10 mouse cellular contexts compared by ENCODE assay signal in genomic region chr11:85836523-85837290, GRCm38 (mm10). TPM values are rescaled to one million over a fixed set of nuclear protein-coding genes. Genes with fewer than 3 reads are reported as not detected.
DNase-seq lines count a peak whose midpoint lies in the region; ATAC-seq and TF ChIP-seq lines count a peak whose summit lies in the region.
"Had no signal": no experiment of that assay in that cellular context is flagged by ENCODE, and none has a peak within 500 bp of the region (broad histone marks: within the 10 kb centered on the region; RNA-seq: fewer than 3 reads in every experiment).

No protein-coding gene starts in this region.

- H3K27ac ChIP-seq in ES-Bruce4 (ENCODE audit: insufficient read depth, low read length), result no peak overlapping the region
- H3K27ac ChIP-seq in hindbrain, embryonic 12.5 days, result 0 out of 2 replicates have a peak overlapping the region, but pooled peaks have one; percentile 25
- H3K27ac ChIP-seq in liver, embryonic 12.5 days, result no peak overlapping the region

- no peak for TF ChIP-seq EP300 in ES-Bruce4 (IDR thresholded peaks at IDR 0.05; ENCODE audit: insufficient read depth, low read depth, low read length)

- no peaks in the 10 kb centered on the region for H3K4me1 ChIP-seq in ES-Bruce4 (ENCODE audit: control insufficient read depth, insufficient read depth, low read length)
- peaks cover 38% of the 10 kb centered on the region for H3K4me1 ChIP-seq in hindbrain, embryonic 12.5 days
- peaks cover 37% of the 10 kb centered on the region for H3K4me1 ChIP-seq in liver, embryonic 12.5 days

- peak overlapping the region; percentile 45 for H3K4me2 ChIP-seq in hindbrain, embryonic 12.5 days (replicated peaks)
- peak overlapping the region; percentile 17; the same call in 1 of the 2 replicates for H3K4me2 ChIP-seq in liver, embryonic 12.5 days

- H3K9me3 ChIP-seq in ES-Bruce4 (replicated peaks; ENCODE audit: control insufficient read depth, insufficient read depth, low read length, poor library complexity, severe bottlenecking), result no peaks in the 10 kb centered on the region
- no peaks in the 10 kb centered on the region for H3K9me3 ChIP-seq in hindbrain, embryonic 12.5 days (replicated peaks)
- H3K9me3 ChIP-seq in liver, embryonic 12.5 days (replicated peaks), result no peaks in the 10 kb centered on the region

- peak; percentile 7 for DNase-seq in cerebellum, adult 8-10 months
- no peak for DNase-seq in cerebellum, postnatal 36 days
- DNase-seq in thymus, postnatal 14 days, result no peak
- no peak for DNase-seq in yolk sac, embryonic 10.5 days (ENCODE audit: low spot score)
- DNase-seq: layer of hippocampus, adult 9-11 months had no signal

- H3K27me3 ChIP-seq in ES-Bruce4 (ENCODE audit: control insufficient read depth, insufficient read depth, low read length, poor library complexity, severe bottlenecking), result peaks cover 82% of the 10 kb centered on the region
- peaks cover 89% of the 10 kb centered on the region for H3K27me3 ChIP-seq in hindbrain, embryonic 12.5 days
- H3K27me3 ChIP-seq in liver, embryonic 12.5 days (replicated peaks), result peaks cover 100% of the 10 kb centered on the region

- no peak for TF ChIP-seq POLR2A in ES-Bruce4 (IDR thresholded peaks at IDR 0.05; ENCODE audit: insufficient read depth, low read length)

- TF ChIP-seq CTCF in ES-Bruce4 (IDR thresholded peaks at IDR 0.05; ENCODE audit: low read depth, low read length), result no peak

- no peaks in the 10 kb centered on the region for H3K36me3 ChIP-seq in ES-Bruce4 (ENCODE audit: control insufficient read depth, insufficient read depth, low read length, poor library complexity, severe bottlenecking)
- H3K36me3 ChIP-seq in hindbrain, embryonic 12.5 days, result no peaks in the 10 kb centered on the region
- no peaks in the 10 kb centered on the region for H3K36me3 ChIP-seq in liver, embryonic 12.5 days

- no peak for ATAC-seq in hindbrain, embryonic 12.5 days (ENCODE audit: low FRiP score)
- ATAC-seq in liver, embryonic 12.5 days, result no peak
- no peak for ATAC-seq in megakaryocyte progenitor cell, adult 5-6 weeks (replicated peaks; ENCODE audit: poor library complexity)

- WGBS in hindbrain, embryonic 12.5 days, result 1% methylated on average over 32 of the region's 32 CpGs
- 7% methylated on average over 32 of the region's 32 CpGs for WGBS in liver, embryonic 12.5 days (ENCODE audit: insufficient replicate concordance)

- H3K4me3 ChIP-seq in ES-Bruce4 (ENCODE audit: low read depth, low read length), result peak overlapping the region; percentile 20
- H3K4me3 ChIP-seq in hindbrain, embryonic 12.5 days, result peak overlapping the region; percentile 49
- 0 out of 2 replicates have a peak overlapping the region, but pooled peaks have one; percentile 15 for H3K4me3 ChIP-seq in liver, embryonic 12.5 days

- H3K9ac ChIP-seq in ES-Bruce4 (ENCODE audit: low read depth, poor library complexity, severe bottlenecking), result no peak overlapping the region
- peak overlapping the region; percentile 48 for H3K9ac ChIP-seq in hindbrain, embryonic 12.5 days
- no peak overlapping the region for H3K9ac ChIP-seq in liver, embryonic 12.5 days

RNA-seq across cellular contexts. Expression of gene Tbx2, which starts 4.4 kb away (rescaled TPM):
- polyA plus RNA-seq in ES-Bruce4 (2011; ENCODE audit: insufficient read depth, insufficient read length, low read depth, missing spikeins), result 0.16 and 0.24 TPM in 2 replicates
- 3.8 and 4.9 TPM in 2 replicates for polyA plus RNA-seq in hindbrain, embryonic 12.5 days (2016; fragmentation: Nextera tagmentation; extraction: Ambion mirVana)
- polyA plus RNA-seq in liver, embryonic 12.5 days (2016; fragmentation: Nextera tagmentation; extraction: Ambion mirVana), result 1.1 and 1.4 TPM in 2 replicates
- total RNA-seq in megakaryocyte progenitor cell, adult 5-6 weeks (2015), result 0.10 TPM in 1 of 2 replicates, not detected in the other
- total RNA-seq in megakaryocyte progenitor cell, adult 5-6 weeks (2017), result not detected in 2 replicates

RNA-seq across cellular contexts. Expression of gene Gm11444, which starts 13.4 kb away (rescaled TPM):
- not detected in 2 replicates for polyA plus RNA-seq in ES-Bruce4 (2011; ENCODE audit: insufficient read depth, insufficient read length, low read depth, missing spikeins)
- not detected in 2 replicates for polyA plus RNA-seq in hindbrain, embryonic 12.5 days (2016; fragmentation: Nextera tagmentation; extraction: Ambion mirVana)
- not detected in 2 replicates for polyA plus RNA-seq in liver, embryonic 12.5 days (2016; fragmentation: Nextera tagmentation; extraction: Ambion mirVana)
- not detected in 2 replicates for total RNA-seq in megakaryocyte progenitor cell, adult 5-6 weeks (2015)
- total RNA-seq in megakaryocyte progenitor cell, adult 5-6 weeks (2017), result not detected in 2 replicates
- polyA plus RNA-seq: C2C12 had no signal

RNA-seq across cellular contexts. Expression of gene Tbx4, which starts 49.5 kb away (rescaled TPM):
- polyA plus RNA-seq in ES-Bruce4 (2011; ENCODE audit: insufficient read depth, insufficient read length, low read depth, missing spikeins), result 0.62 and 0.69 TPM in 2 replicates
- 0.57 and 0.94 TPM in 2 replicates for polyA plus RNA-seq in hindbrain, embryonic 12.5 days (2016; fragmentation: Nextera tagmentation; extraction: Ambion mirVana)
- polyA plus RNA-seq in liver, embryonic 12.5 days (2016; fragmentation: Nextera tagmentation; extraction: Ambion mirVana), result 0.12 and 0.35 TPM in 2 replicates
- total RNA-seq in megakaryocyte progenitor cell, adult 5-6 weeks (2015), result not detected in 2 replicates
- total RNA-seq in megakaryocyte progenitor cell, adult 5-6 weeks (2017), result not detected in 2 replicates
